Mouse (Mus musculus): ENCODE results near the gene Zfp719. TPM values are rescaled to one million over a fixed set of nuclear protein-coding genes. Genes with fewer than 3 reads are reported as not detected.

Gene Zfp719
- polyA plus RNA-seq, 1 experiment = 9.2 TPM

DNA sequence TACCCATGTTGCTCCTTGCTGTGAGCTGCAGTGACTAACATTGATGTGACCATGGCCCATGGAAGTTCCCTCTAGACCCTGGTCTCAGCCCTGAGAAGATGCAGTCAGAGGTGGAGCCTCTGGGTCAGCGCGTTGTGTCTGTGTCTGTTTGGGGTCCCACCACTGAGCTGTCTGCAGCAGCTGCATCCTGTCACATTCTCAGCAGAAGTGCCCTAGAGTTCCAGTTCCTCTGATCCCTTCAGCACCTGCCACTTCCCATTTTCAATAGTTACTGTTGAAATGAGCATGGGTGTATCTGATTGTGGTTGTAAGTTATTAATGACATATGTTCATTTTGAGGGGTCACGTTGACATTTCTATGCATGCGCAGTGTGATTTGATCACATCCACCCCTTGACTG, 26.3 kb upstream of the Zfp719 start:
- peak overlapping the region; percentile 87 for H3K27ac ChIP-seq (ENCODE audit: insufficient read depth, low read length)
- H3K4me3 ChIP-seq (ENCODE audit: insufficient read depth, low read length) = no peak overlapping the region
- no peaks in the 10 kb centered on the region for H3K4me1 ChIP-seq (ENCODE audit: control insufficient read depth, insufficient read depth, low read length)
- TF ChIP-seq POLR2A (IDR thresholded peaks at IDR 0.05; ENCODE audit: extremely low read depth, insufficient read depth, low read length) (no peak), CTCF (IDR thresholded peaks at IDR 0.05; ENCODE audit: extremely low read depth, insufficient read depth, low read length) (no peak)

DNA sequence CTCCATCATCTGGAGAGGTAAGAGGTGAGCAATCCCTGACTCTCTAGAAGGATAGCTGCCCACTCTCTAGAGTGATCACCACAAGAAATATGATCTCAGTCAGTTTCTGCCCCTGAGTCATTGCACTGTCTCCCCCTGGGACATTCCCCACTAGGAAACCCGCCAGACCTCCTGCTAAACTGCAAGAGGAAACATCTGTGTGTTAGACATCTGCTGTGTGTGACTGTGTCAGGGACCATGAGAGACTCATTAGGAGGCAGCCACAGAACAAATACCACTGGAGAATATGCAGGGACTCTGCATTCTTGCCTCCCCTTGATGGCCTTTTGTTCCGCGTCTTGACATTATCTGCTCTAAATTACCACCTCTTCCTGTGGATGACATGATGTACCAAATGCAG, 24.9 kb upstream of the Zfp719 start:
- Histone ChIP-seq H3K27ac (ENCODE audit: insufficient read depth, low read length) (no peak overlapping the region), H3K4me3 (ENCODE audit: insufficient read depth, low read length) (no peak overlapping the region), H3K4me1 (ENCODE audit: control insufficient read depth, insufficient read depth, low read length) (no peaks in the 10 kb centered on the region)
- TF ChIP-seq CTCF (IDR thresholded peaks at IDR 0.05; ENCODE audit: extremely low read depth, insufficient read depth, low read length) (no peak), POLR2A (IDR thresholded peaks at IDR 0.05; ENCODE audit: extremely low read depth, insufficient read depth, low read length) (no peak)

DNA sequence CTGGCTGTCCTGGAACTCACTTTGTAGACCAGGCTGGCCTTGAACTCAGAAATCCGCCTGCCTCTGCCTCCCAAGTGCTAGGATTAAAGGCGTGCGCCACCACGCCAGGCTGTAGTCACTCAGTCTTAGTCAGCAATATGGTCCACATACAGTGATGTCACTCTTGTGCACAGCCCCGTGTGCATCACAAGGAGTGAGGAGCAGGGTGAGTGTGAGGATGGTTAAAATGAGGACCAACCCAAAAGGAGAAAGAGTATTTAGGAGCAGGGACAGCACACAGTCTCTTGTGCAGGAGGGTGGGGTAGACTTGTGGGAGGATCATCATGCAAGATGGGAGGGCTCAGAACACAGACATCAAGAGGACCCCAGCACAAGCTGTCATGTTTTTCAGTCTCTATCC, 24.1 kb upstream of the Zfp719 start:
- Histone ChIP-seq H3K27ac (ENCODE audit: insufficient read depth, low read length) (no peak overlapping the region), H3K4me1 (ENCODE audit: control insufficient read depth, insufficient read depth, low read length) (no peaks in the 10 kb centered on the region), H3K4me3 (ENCODE audit: insufficient read depth, low read length) (no peak overlapping the region)
- no peak for TF ChIP-seq CTCF (IDR thresholded peaks at IDR 0.05; ENCODE audit: extremely low read depth, insufficient read depth, low read length)
- no peak for TF ChIP-seq POLR2A (IDR thresholded peaks at IDR 0.05; ENCODE audit: extremely low read depth, insufficient read depth, low read length)

DNA sequence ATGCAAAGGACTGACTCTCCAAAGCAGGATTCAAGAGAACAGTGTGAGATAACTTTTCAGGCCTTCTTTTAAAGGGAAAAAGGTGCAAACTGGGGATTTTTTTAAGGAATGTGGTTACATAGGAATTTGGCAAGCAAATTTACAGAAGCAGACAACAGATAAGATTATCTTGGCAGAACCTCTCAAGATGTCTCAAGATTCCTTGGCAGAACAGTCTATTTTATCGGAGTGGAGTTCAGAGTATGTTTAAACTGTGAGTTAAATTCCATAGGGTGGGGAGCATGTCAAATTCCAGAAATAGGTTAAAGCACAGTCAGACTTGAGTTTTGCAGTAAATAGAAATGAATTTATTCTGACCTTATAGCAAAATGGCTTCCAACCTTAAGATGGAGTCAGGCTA, 22.5 kb upstream of the Zfp719 start:
- Histone ChIP-seq H3K4me3 (ENCODE audit: insufficient read depth, low read length) (no peak overlapping the region), H3K27ac (ENCODE audit: insufficient read depth, low read length) (no peak overlapping the region), H3K4me1 (ENCODE audit: control insufficient read depth, insufficient read depth, low read length) (no peaks in the 10 kb centered on the region)
- no peak for TF ChIP-seq CTCF (IDR thresholded peaks at IDR 0.05; ENCODE audit: extremely low read depth, insufficient read depth, low read length)

DNA sequence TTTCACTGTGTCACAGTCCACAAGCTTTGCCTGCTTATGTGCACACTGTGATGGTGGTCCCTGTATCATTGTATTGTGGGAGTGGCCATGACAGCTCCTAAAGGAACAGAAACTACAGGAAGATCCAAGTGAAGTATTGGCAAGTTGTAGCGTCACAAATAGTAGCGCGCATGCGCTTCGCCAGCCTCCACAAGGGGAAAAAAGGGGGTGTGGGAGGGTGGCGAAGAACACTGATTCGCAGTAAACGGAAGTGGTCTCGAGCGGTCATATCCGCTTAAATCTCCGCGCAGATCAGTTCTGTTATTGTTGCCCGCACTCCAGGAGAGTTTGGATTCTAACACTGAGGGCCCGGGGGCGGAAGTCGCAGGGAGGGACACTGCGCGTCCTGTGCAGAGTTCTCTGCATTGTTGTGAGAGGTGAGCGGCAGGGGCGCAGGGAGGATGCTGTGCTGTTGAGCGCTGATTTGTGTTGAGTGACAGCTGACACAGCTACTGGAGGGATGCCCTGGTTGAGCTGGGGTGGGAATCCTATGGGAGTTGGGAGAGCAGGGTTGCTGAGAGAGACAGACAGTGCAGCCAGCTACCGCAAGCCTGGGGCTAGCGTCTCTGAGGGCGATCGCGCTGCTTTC, 17.3 kb upstream of the Zfp719 start, which contains the start of gene Zfp658:
Gene Zfp658 (plus strand): TSS at position 251 of the 628 bp plus-strand sequence.
- H3K4me3 ChIP-seq (ENCODE audit: insufficient read depth, low read length) = peak within 1 kb of the TSS; percentile 71
- TF ChIP-seq POLR2A (IDR thresholded peaks at IDR 0.05; ENCODE audit: extremely low read depth, insufficient read depth, low read length) = peak; percentile 29; the same call in 1 of the 2 replicates
- TF ChIP-seq CTCF (IDR thresholded peaks at IDR 0.05; ENCODE audit: extremely low read depth, insufficient read depth, low read length) = no peak

DNA sequence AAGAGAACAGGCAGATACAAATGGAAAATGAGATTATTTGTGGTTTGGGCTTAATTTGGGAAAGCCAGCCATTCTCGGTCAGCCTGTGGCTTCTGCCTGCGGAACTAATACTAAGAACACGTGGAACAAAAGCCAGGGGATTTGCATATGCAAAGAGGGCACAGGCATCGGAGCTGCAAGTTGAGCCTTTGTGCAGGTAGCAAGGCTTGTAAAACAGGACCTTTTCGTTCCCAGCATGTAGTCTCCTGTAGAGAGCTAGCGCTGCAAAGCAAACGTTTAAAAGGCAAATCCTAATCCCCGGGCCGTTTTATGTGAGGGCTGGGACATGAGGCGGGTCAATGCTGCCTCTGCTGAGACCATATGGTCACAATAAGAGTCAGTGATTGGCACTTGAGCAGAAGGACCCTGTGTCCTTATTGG, 16.7 kb upstream of the Zfp719 start:
- H3K4me3 ChIP-seq (ENCODE audit: insufficient read depth, low read length) = peak overlapping the region; percentile 71
- H3K4me1 ChIP-seq (ENCODE audit: control insufficient read depth, insufficient read depth, low read length) = peaks cover 2% of the 10 kb centered on the region
- TF ChIP-seq POLR2A (IDR thresholded peaks at IDR 0.05; ENCODE audit: extremely low read depth, insufficient read depth, low read length) (no peak), CTCF (IDR thresholded peaks at IDR 0.05; ENCODE audit: extremely low read depth, insufficient read depth, low read length) (no peak)
- H3K27ac ChIP-seq (ENCODE audit: insufficient read depth, low read length) = no peak overlapping the region

More for the DNA sequence above, 17.3 kb upstream of the Zfp719 start, which contains the start of gene Zfp658:
- Histone ChIP-seq H3K27ac (ENCODE audit: insufficient read depth, low read length) (peak within 1 kb of the TSS; percentile 8; the same call in 1 of the 2 replicates), H3K4me1 (ENCODE audit: control insufficient read depth, insufficient read depth, low read length) (peaks cover 2% of the 10 kb centered on the region)

DNA sequence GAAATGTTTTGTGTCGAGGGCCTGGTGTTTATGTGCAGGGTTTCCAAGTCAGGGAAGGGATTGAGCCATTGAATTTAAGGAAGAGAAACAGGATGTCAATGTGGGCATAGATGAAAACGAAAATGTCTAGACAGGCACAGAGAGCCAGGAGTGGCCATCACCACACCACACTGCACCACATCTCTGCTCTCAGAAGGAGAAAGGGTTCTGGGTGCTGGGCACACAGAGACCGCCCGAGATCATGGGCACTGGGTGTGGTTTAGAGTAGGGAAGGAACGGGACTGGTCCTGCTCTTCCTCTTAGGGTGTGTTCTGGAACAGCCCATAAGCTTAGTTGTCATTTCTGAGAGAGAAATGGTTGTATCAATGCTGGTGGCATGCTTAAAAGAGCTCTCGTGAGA, 16.1 kb upstream of the Zfp719 start:
- TF ChIP-seq POLR2A (IDR thresholded peaks at IDR 0.05; ENCODE audit: extremely low read depth, insufficient read depth, low read length) = no peak
- TF ChIP-seq CTCF (IDR thresholded peaks at IDR 0.05; ENCODE audit: extremely low read depth, insufficient read depth, low read length) = no peak
- no peak overlapping the region for H3K27ac ChIP-seq (ENCODE audit: insufficient read depth, low read length)
- H3K4me3 ChIP-seq (ENCODE audit: insufficient read depth, low read length) = peak overlapping the region; percentile 71; the same call in 1 of the 2 replicates

DNA sequence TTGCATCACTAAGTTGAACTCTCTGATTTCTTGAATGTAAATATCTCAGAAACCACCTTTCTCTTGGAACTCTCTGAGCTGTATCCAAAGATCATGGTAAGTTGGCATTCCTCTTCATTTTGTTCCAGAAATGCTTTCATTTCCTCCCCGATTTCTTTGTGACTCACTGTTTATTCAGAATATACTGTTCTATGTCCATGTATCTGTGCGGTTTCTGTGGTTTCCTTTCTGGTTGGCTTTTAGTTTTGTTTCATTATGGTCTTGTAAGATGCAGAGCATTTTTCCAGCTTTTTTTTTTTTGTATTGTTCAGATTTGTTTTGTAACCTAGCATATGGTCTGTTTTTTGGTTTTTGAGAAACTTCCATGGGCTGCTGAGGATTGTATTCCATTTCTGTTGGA, 8.2 kb upstream of the Zfp719 start:
- Histone ChIP-seq H3K27ac (ENCODE audit: insufficient read depth, low read length) (no peak overlapping the region), H3K4me3 (ENCODE audit: insufficient read depth, low read length) (no peak overlapping the region), H3K4me1 (ENCODE audit: control insufficient read depth, insufficient read depth, low read length) (no peaks in the 10 kb centered on the region)
- TF ChIP-seq CTCF (IDR thresholded peaks at IDR 0.05; ENCODE audit: extremely low read depth, insufficient read depth, low read length) = no peak
- no peak for TF ChIP-seq POLR2A (IDR thresholded peaks at IDR 0.05; ENCODE audit: extremely low read depth, insufficient read depth, low read length)

More for the DNA sequence above, 16.1 kb upstream of the Zfp719 start:
- H3K4me1 ChIP-seq (ENCODE audit: control insufficient read depth, insufficient read depth, low read length) = peaks cover 2% of the 10 kb centered on the region

DNA sequence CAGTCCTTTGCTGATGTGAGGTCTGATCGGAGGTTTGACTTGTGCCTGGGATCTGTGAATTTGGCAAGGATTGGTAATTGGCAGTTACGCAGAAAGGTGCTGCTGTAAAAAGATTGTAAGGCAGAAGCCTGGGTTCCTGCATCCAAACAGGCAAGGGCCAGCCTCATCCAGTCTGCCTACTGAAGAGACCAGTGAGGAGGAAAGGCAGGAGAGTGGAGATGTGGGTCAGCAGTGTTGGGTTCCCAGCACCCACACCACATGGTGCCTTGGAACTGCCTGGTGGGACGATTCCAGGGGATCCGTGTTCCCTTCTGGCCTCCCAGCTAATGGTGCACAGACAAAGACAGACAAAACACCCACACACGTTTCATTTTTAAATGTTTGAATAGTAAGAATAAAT, 1.1 kb downstream of the Zfp719 start:
- H3K4me3 ChIP-seq (ENCODE audit: insufficient read depth, low read length) = peak overlapping the region; percentile 64
- H3K27ac ChIP-seq (ENCODE audit: insufficient read depth, low read length) = no peak overlapping the region
- no peaks in the 10 kb centered on the region; the same call in 1 of the 2 replicates for H3K4me1 ChIP-seq (ENCODE audit: control insufficient read depth, insufficient read depth, low read length)
- TF ChIP-seq CTCF (IDR thresholded peaks at IDR 0.05; ENCODE audit: extremely low read depth, insufficient read depth, low read length) (no peak), POLR2A (IDR thresholded peaks at IDR 0.05; ENCODE audit: extremely low read depth, insufficient read depth, low read length) (0 out of 2 replicates have a peak, but pooled peaks have one; percentile 8)

DNA sequence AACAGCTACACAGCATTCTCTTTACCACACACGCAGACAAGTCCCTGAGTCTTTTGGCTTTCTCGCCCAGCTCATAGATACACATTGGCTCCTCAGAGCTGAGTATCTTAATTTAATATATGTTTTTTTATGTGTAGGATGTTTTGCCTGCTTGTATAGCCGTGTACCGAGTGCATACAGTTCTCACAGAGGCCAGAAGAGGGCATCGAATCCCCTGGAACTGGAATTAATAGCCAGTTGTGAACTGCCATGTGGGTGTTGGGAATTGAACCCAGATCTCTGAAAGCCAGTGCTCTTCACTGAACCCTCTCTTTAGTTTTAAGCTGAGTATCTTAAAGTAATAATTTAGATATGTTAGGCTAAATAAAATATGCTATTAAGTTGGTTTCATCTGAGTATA, 5.4 kb downstream of the Zfp719 start:
- Histone ChIP-seq H3K4me1 (ENCODE audit: control insufficient read depth, insufficient read depth, low read length) (no peaks in the 10 kb centered on the region; the same call in 1 of the 2 replicates), H3K27ac (ENCODE audit: insufficient read depth, low read length) (no peak overlapping the region), H3K4me3 (ENCODE audit: insufficient read depth, low read length) (no peak overlapping the region)
- no peak for TF ChIP-seq POLR2A (IDR thresholded peaks at IDR 0.05; ENCODE audit: extremely low read depth, insufficient read depth, low read length)
- TF ChIP-seq CTCF (IDR thresholded peaks at IDR 0.05; ENCODE audit: extremely low read depth, insufficient read depth, low read length) = peak; percentile 20; the same call in 1 of the 2 replicates
